18 mouse cellular contexts compared by ENCODE assay signal in genomic region chr6:16796914-16797313, GRCm38 (mm10).
DNase-seq lines count a peak whose midpoint lies in the region; ATAC-seq and TF ChIP-seq lines count a peak whose summit lies in the region.
"Had no signal": no experiment of that assay in that cellular context is flagged by ENCODE, and none has a peak within 500 bp of the region (broad histone marks: within the 10 kb centered on the region; RNA-seq: fewer than 3 reads in every experiment).

No protein-coding gene starts in this region.

- no peak for TF ChIP-seq EP300 in stomach, postnatal 0 days (optimal IDR thresholded peaks at IDR 0.05)

- intact Hi-C loops in left cerebral cortex, adult 2 months (cut with DNase I) = loop anchor here (5.0 to 10.0 kb wide), 4 partner anchors 575 to 1962 kb away; no protein-coding TSS in a partner anchor
- intact Hi-C loops in left cerebral cortex, postnatal 25 days (cut with DNase I) = loop anchor here (5.0 to 10.0 kb wide), 3 partner anchors 180 to 1902 kb away; no protein-coding TSS in a partner anchor

- peaks cover 7% of the 10 kb centered on the region for H3K4me1 ChIP-seq in forebrain, embryonic 13.5 days
- peaks cover 11% of the 10 kb centered on the region for H3K4me1 ChIP-seq in forebrain, embryonic 12.5 days
- H3K4me1 ChIP-seq in midbrain, embryonic 13.5 days (replicated peaks) = peaks cover 7% of the 10 kb centered on the region; the same call in 1 of the 2 replicates
- H3K4me1 ChIP-seq in stomach, postnatal 0 days (replicated peaks; ENCODE audit: control insufficient read depth, insufficient read depth) = no peaks in the 10 kb centered on the region
- H3K4me1 ChIP-seq: megakaryocyte, embryonic 14.5 days had no signal

- 47% methylated on average over 9 of the region's 9 CpGs for WGBS in forebrain, embryonic 13.5 days
- WGBS in forebrain, embryonic 12.5 days = 50% methylated on average over 9 of the region's 9 CpGs
- 46% methylated on average over 9 of the region's 9 CpGs for WGBS in midbrain, embryonic 13.5 days
- WGBS in stomach, postnatal 0 days = 41% methylated on average over 9 of the region's 9 CpGs

- no peak overlapping the region for H3K27ac ChIP-seq in forebrain, embryonic 13.5 days
- no peak overlapping the region; the same call in 1 of the 2 replicates for H3K27ac ChIP-seq in forebrain, embryonic 12.5 days
- no peak overlapping the region for H3K27ac ChIP-seq in left cerebral cortex, adult 2 months
- H3K27ac ChIP-seq in midbrain, embryonic 13.5 days = peak overlapping the region; percentile 21; the same call in 1 of the 2 replicates
- no peak overlapping the region for H3K27ac ChIP-seq in stomach, postnatal 0 days (replicated peaks)
- H3K27ac ChIP-seq: neural tube, embryonic 13.5 days had no signal

- no peaks in the 10 kb centered on the region for H3K27me3 ChIP-seq in forebrain, embryonic 13.5 days
- no peaks in the 10 kb centered on the region for H3K27me3 ChIP-seq in forebrain, embryonic 12.5 days
- no peaks in the 10 kb centered on the region for H3K27me3 ChIP-seq in midbrain, embryonic 13.5 days
- H3K27me3 ChIP-seq in stomach, postnatal 0 days (ENCODE audit: control insufficient read depth, insufficient read depth, low read length) = no peaks in the 10 kb centered on the region
- H3K27me3 ChIP-seq: megakaryocyte, embryonic 14.5 days; neural tube, embryonic 13.5 days had no signal

- ATAC-seq in forebrain, embryonic 13.5 days = peak; percentile 60
- no peak for ATAC-seq in forebrain, embryonic 12.5 days (ENCODE audit: low FRiP score)
- 0 out of 2 replicates have a peak, but pooled peaks have one; percentile 20 for ATAC-seq in midbrain, embryonic 13.5 days
- no peak for ATAC-seq in stomach, postnatal 0 days (ENCODE audit: low FRiP score, low TSS enrichment)
- ATAC-seq: intestine, embryonic 16.5 days had no signal

- H3K9me3 ChIP-seq in forebrain, embryonic 13.5 days (replicated peaks) = no peaks in the 10 kb centered on the region
- H3K9me3 ChIP-seq in forebrain, embryonic 12.5 days = no peaks in the 10 kb centered on the region
- H3K9me3 ChIP-seq in midbrain, embryonic 13.5 days = no peaks in the 10 kb centered on the region
- H3K9me3 ChIP-seq in stomach, postnatal 0 days (ENCODE audit: control insufficient read depth, low read length) = no peaks in the 10 kb centered on the region
- H3K9me3 ChIP-seq: G1E; limb, embryonic 10.5 days; megakaryocyte, embryonic 14.5 days; neural tube, embryonic 13.5 days had no signal

- H3K9ac ChIP-seq in forebrain, embryonic 13.5 days = no peak overlapping the region
- no peak overlapping the region for H3K9ac ChIP-seq in forebrain, embryonic 12.5 days
- H3K9ac ChIP-seq in midbrain, embryonic 13.5 days (replicated peaks) = no peak overlapping the region
- H3K9ac ChIP-seq in stomach, postnatal 0 days (ENCODE audit: low read length) = no peak overlapping the region
- H3K9ac ChIP-seq: neural tube, embryonic 13.5 days had no signal

- H3K36me3 ChIP-seq in forebrain, embryonic 13.5 days (ENCODE audit: poor library complexity, severe bottlenecking) = no peaks in the 10 kb centered on the region
- no peaks in the 10 kb centered on the region for H3K36me3 ChIP-seq in forebrain, embryonic 12.5 days (replicated peaks)
- no peaks in the 10 kb centered on the region for H3K36me3 ChIP-seq in midbrain, embryonic 13.5 days
- no peaks in the 10 kb centered on the region for H3K36me3 ChIP-seq in stomach, postnatal 0 days (ENCODE audit: control insufficient read depth, insufficient read depth, low read length)
- H3K36me3 ChIP-seq: G1E; limb, embryonic 10.5 days; neural tube, embryonic 13.5 days had no signal

- no peak overlapping the region for H3K4me2 ChIP-seq in forebrain, embryonic 13.5 days
- no peak overlapping the region for H3K4me2 ChIP-seq in forebrain, embryonic 12.5 days
- H3K4me2 ChIP-seq in midbrain, embryonic 13.5 days (replicated peaks) = 0 out of 2 replicates have a peak overlapping the region, but pooled peaks have one; percentile 13
- peak overlapping the region; percentile 14; the same call in 1 of the 2 replicates for H3K4me2 ChIP-seq in stomach, postnatal 0 days (replicated peaks; ENCODE audit: low read depth)

- no peak for DNase-seq in left cerebral cortex, adult 2 months (ENCODE audit: extremely low spot score in 1 of 2, low spot score in 2 of 2)
- DNase-seq in left cerebral cortex, postnatal 25 days (ENCODE audit: low spot score in 2 of 2) = no peak
- peak; percentile 13 for DNase-seq in stomach, postnatal 0 days (ENCODE audit: low spot score)
- DNase-seq in urinary bladder, postnatal 36 days (ENCODE audit: low spot score in 2 of 2) = no peak
- no peak for DNase-seq in kidney, postnatal 36 days
- DNase-seq: adrenal gland, postnatal 14 days; cerebellum, adult 11-12 months; gastrocnemius, postnatal 14 days; heart, postnatal 36 days; thymus, adult 18-20 months had no signal

- no peak overlapping the region for H3K4me3 ChIP-seq in forebrain, embryonic 13.5 days
- no peak overlapping the region for H3K4me3 ChIP-seq in forebrain, embryonic 12.5 days (replicated peaks)
- H3K4me3 ChIP-seq in left cerebral cortex, adult 2 months = peak overlapping the region; percentile 19
- no peak overlapping the region for H3K4me3 ChIP-seq in midbrain, embryonic 13.5 days (replicated peaks)
- H3K4me3 ChIP-seq in stomach, postnatal 0 days (ENCODE audit: low read depth, low read length) = no peak overlapping the region
- H3K4me3 ChIP-seq: limb, embryonic 10.5 days; megakaryocyte, embryonic 14.5 days; neural tube, embryonic 13.5 days had no signal

- TF ChIP-seq CTCF in left cerebral cortex, adult 2 months (IDR thresholded peaks at IDR 0.05) = no peak
- TF ChIP-seq CTCF in stomach, postnatal 0 days (IDR thresholded peaks at IDR 0.05; ENCODE audit: low read depth) = no peak

Comparison
In these comparisons a context has a peak if more than half of its experiments do, and no peak if none do; other contexts are left out.
1. ATAC-seq: peak in forebrain, embryonic 13.5 days (single experiment) and midbrain, embryonic 13.5 days (single experiment); none in forebrain, embryonic 12.5 days (single experiment) and stomach, postnatal 0 days (single experiment).
2. H3K4me2 ChIP-seq: peak in midbrain, embryonic 13.5 days (single experiment) and stomach, postnatal 0 days (single experiment); none in forebrain, embryonic 13.5 days (single experiment) and forebrain, embryonic 12.5 days (single experiment).